In the genomic region with DNA sequence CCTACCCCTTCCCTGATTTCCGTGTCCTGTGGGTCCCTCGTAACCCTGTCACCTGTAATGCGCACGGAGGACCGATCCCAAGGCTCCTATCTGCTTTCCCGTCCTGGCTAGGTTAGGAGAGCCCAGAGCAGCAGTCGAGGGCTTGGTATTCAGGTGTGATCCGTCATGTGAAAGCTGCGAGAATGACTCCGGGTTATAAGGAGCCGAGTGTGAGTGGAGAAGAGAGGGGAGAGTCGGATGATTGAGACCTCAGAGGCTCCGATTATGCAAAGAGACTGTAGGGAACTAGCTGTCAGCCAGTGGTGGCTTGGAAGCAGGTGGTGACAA, we compare ENCODE assay signal across 8 mouse cellular contexts. TPM values are rescaled to one million over a fixed set of nuclear protein-coding genes. Genes with fewer than 3 reads are reported as not detected.
DNase-seq lines count a peak whose midpoint lies in the region; ATAC-seq and TF ChIP-seq lines count a peak whose summit lies in the region.

No protein-coding gene starts in this region.

- no peak for TF ChIP-seq EP300 in lung, postnatal 0 days (IDR thresholded peaks at IDR 0.05)

- WGBS in lung, postnatal 0 days: under 1% methylated on average over 13 of the region's 13 CpGs
- WGBS in limb, embryonic 14.5 days: under 1% methylated on average over 13 of the region's 13 CpGs
- WGBS in stomach, embryonic 14.5 days: under 1% methylated on average over 13 of the region's 13 CpGs

- H3K9me3 ChIP-seq in lung, postnatal 0 days (ENCODE audit: low read length): no peaks in the 10 kb centered on the region
- no peaks in the 10 kb centered on the region for H3K9me3 ChIP-seq in erythroblast, embryonic 14.5 days (ENCODE audit: control insufficient read depth, low read length)
- no peaks in the 10 kb centered on the region for H3K9me3 ChIP-seq in limb, embryonic 14.5 days (ENCODE audit: control insufficient read depth, low read length)
- no peaks in the 10 kb centered on the region for H3K9me3 ChIP-seq in stomach, embryonic 14.5 days (ENCODE audit: control insufficient read depth, low read depth, low read length)

- no peak for TF ChIP-seq POLR2A in limb, embryonic 14.5 days (IDR thresholded peaks at IDR 0.05; ENCODE audit: borderline replicate concordance, extremely low read depth, insufficient read depth, insufficient read length)

- H3K36me3 ChIP-seq in lung, postnatal 0 days (ENCODE audit: insufficient read depth, low read length): no peaks in the 10 kb centered on the region
- peaks cover 39% of the 10 kb centered on the region for H3K36me3 ChIP-seq in erythroblast, embryonic 14.5 days (ENCODE audit: control insufficient read depth)
- peaks cover 29% of the 10 kb centered on the region for H3K36me3 ChIP-seq in limb, embryonic 14.5 days (ENCODE audit: control insufficient read depth, insufficient read depth, low read length)
- H3K36me3 ChIP-seq in stomach, embryonic 14.5 days (ENCODE audit: control insufficient read depth, insufficient read depth, low read length): peaks cover 12% of the 10 kb centered on the region; the same call in 1 of the 2 replicates

- H3K9ac ChIP-seq in lung, postnatal 0 days (replicated peaks; ENCODE audit: low read depth): peak overlapping the region; percentile 97
- peak overlapping the region; percentile 84 for H3K9ac ChIP-seq in limb, embryonic 14.5 days (ENCODE audit: low read depth, low read length, severe bottlenecking)
- peak overlapping the region; percentile 75 for H3K9ac ChIP-seq in stomach, embryonic 14.5 days (replicated peaks; ENCODE audit: low read depth, low read length)

- H3K27ac ChIP-seq in lung, postnatal 0 days (ENCODE audit: low read length): peak overlapping the region; percentile 91
- H3K27ac ChIP-seq in limb, embryonic 14.5 days (replicated peaks; ENCODE audit: low read depth, low read length): peak overlapping the region; percentile 72
- peak overlapping the region; percentile 72; the same call in 1 of the 2 replicates for H3K27ac ChIP-seq in stomach, embryonic 14.5 days (ENCODE audit: low read length)

- H3K4me2 ChIP-seq in lung, postnatal 0 days (replicated peaks; ENCODE audit: low read depth, low read length): peak overlapping the region; percentile 81
- peak overlapping the region; percentile 81 for H3K4me2 ChIP-seq in limb, embryonic 14.5 days (replicated peaks; ENCODE audit: low read depth, low read length, severe bottlenecking)
- peak overlapping the region; percentile 59 for H3K4me2 ChIP-seq in stomach, embryonic 14.5 days (replicated peaks; ENCODE audit: low read depth, low read length)

- peaks cover 5% of the 10 kb centered on the region; the same call in 1 of the 2 replicates for H3K4me1 ChIP-seq in lung, postnatal 0 days (ENCODE audit: insufficient read depth, low read depth, low read length)
- H3K4me1 ChIP-seq in erythroblast, embryonic 14.5 days (ENCODE audit: control insufficient read depth): peaks cover 20% of the 10 kb centered on the region
- 0 out of 2 replicates have a peak, but pooled peaks cover 3% of the 10 kb centered on the region for H3K4me1 ChIP-seq in limb, embryonic 14.5 days (ENCODE audit: control insufficient read depth, insufficient read depth, low read length)
- H3K4me1 ChIP-seq in stomach, embryonic 14.5 days (ENCODE audit: control insufficient read depth, insufficient read depth, low read length): no peaks in the 10 kb centered on the region

- peak overlapping the region; percentile 85 for H3K4me3 ChIP-seq in lung, postnatal 0 days (ENCODE audit: low read depth, low read length)
- peak overlapping the region; percentile 79 for H3K4me3 ChIP-seq in erythroblast, embryonic 14.5 days (replicated peaks)
- peak overlapping the region; percentile 94 for H3K4me3 ChIP-seq in limb, embryonic 14.5 days (replicated peaks; ENCODE audit: low read length)
- H3K4me3 ChIP-seq in stomach, embryonic 14.5 days (ENCODE audit: low read depth, low read length): peak overlapping the region; percentile 79

- TF ChIP-seq CTCF in lung, postnatal 0 days (IDR thresholded peaks at IDR 0.05): no peak

- H3K27me3 ChIP-seq in lung, postnatal 0 days (replicated peaks; ENCODE audit: insufficient read depth, low read length): no peaks in the 10 kb centered on the region
- no peaks in the 10 kb centered on the region for H3K27me3 ChIP-seq in erythroblast, embryonic 14.5 days (ENCODE audit: control insufficient read depth)
- H3K27me3 ChIP-seq in limb, embryonic 14.5 days (ENCODE audit: control insufficient read depth, insufficient read depth, low read length): no peaks in the 10 kb centered on the region
- H3K27me3 ChIP-seq in stomach, embryonic 14.5 days (ENCODE audit: control insufficient read depth, insufficient read depth, low read length): no peaks in the 10 kb centered on the region

- no peak for DNase-seq in lung, postnatal 0 days (ENCODE audit: low spot score)
- DNase-seq in lung, postnatal 14 days: no peak
- no peak for DNase-seq in limb, embryonic 14.5 days (ENCODE audit: low spot score)
- no peak for DNase-seq in thymus, postnatal 0 days (ENCODE audit: low spot score)
- DNase-seq in ovary, adult 18-20 months (ENCODE audit: low spot score): no peak
- DNase-seq in urinary bladder, postnatal 14 days (ENCODE audit: low spot score): no peak

- ATAC-seq in lung, postnatal 0 days: peak; percentile 24
- ATAC-seq in limb, embryonic 14.5 days (ENCODE audit: low FRiP score, low read depth): peak; percentile 23
- no peak for ATAC-seq in stomach, embryonic 14.5 days (ENCODE audit: insufficient number of reproducible peaks, insufficient read depth, low FRiP score, low read depth)

RNA-seq across cellular contexts. Expression of a gene that starts 0.3 kb away (rescaled TPM):
- 176 and 180 TPM in 2 replicates for polyA plus RNA-seq in lung, postnatal 0 days (2015; fragmentation: Nextera tagmentation; extraction: Ambion mirVana)
- 0.42 and 0.47 TPM in 2 replicates for polyA plus RNA-seq in erythroblast, embryonic 14.5 days (2012)
- polyA plus RNA-seq in limb, embryonic 14.5 days (2012; rRNA removed): 44.5 and 53.7 TPM in 2 replicates
- polyA plus RNA-seq in limb, embryonic 14.5 days (2014; fragmentation: Nextera tagmentation; extraction: Ambion mirVana): 228 and 243 TPM in 2 replicates
- polyA plus RNA-seq in stomach, embryonic 14.5 days (2014; fragmentation: Nextera tagmentation; extraction: Ambion mirVana): 259 and 261 TPM in 2 replicates
- 390 and 393 TPM in 2 replicates for polyA plus RNA-seq in thymus, postnatal 0 days (2015; fragmentation: Nextera tagmentation; extraction: Ambion mirVana)

RNA-seq across cellular contexts. Expression of a gene that starts 17.4 kb away (rescaled TPM):
- 82.5 and 102 TPM in 2 replicates for polyA plus RNA-seq in lung, postnatal 0 days (2015; fragmentation: Nextera tagmentation; extraction: Ambion mirVana)
- 6.6 and 6.7 TPM in 2 replicates for polyA plus RNA-seq in erythroblast, embryonic 14.5 days (2012)
- polyA plus RNA-seq in limb, embryonic 14.5 days (2012; rRNA removed): 34.7 and 60.5 TPM in 2 replicates
- 194 and 200 TPM in 2 replicates for polyA plus RNA-seq in limb, embryonic 14.5 days (2014; fragmentation: Nextera tagmentation; extraction: Ambion mirVana)
- 202 and 226 TPM in 2 replicates for polyA plus RNA-seq in stomach, embryonic 14.5 days (2014; fragmentation: Nextera tagmentation; extraction: Ambion mirVana)
- polyA plus RNA-seq in thymus, postnatal 0 days (2015; fragmentation: Nextera tagmentation; extraction: Ambion mirVana): 209 and 247 TPM in 2 replicates

RNA-seq across cellular contexts. Expression of a gene that starts 41.9 kb away (rescaled TPM):
- polyA plus RNA-seq in lung, postnatal 0 days (2015; fragmentation: Nextera tagmentation; extraction: Ambion mirVana): 1.6 and 2.1 TPM in 2 replicates
- polyA plus RNA-seq in erythroblast, embryonic 14.5 days (2012): not detected in 2 replicates
- polyA plus RNA-seq in limb, embryonic 14.5 days (2012; rRNA removed): 5.1 and 5.4 TPM in 2 replicates
- polyA plus RNA-seq in limb, embryonic 14.5 days (2014; fragmentation: Nextera tagmentation; extraction: Ambion mirVana): 4.2 and 5.4 TPM in 2 replicates
- polyA plus RNA-seq in stomach, embryonic 14.5 days (2014; fragmentation: Nextera tagmentation; extraction: Ambion mirVana): 18.3 and 20.2 TPM in 2 replicates
- 0.05 TPM in 2 replicates for polyA plus RNA-seq in thymus, postnatal 0 days (2015; fragmentation: Nextera tagmentation; extraction: Ambion mirVana)

Comparison
In these comparisons a context has a peak if more than half of its experiments do, and no peak if none do; other contexts are left out.
1. RNA of a gene that starts 0.3 kb away (polyA plus RNA-seq): 390 to 393 TPM in thymus, postnatal 0 days, 259 to 261 TPM in stomach, embryonic 14.5 days, 44.5 to 243 TPM in limb, embryonic 14.5 days and 176 to 180 TPM in lung, postnatal 0 days; 0.42 to 0.47 TPM in erythroblast, embryonic 14.5 days; every median in the first group is over 10 times any median in the second.
2. Peak in every context shown above with its lines, with median percentiles within 50 percentile points of each other: H3K27ac ChIP-seq, H3K4me2 ChIP-seq, H3K4me3 ChIP-seq and H3K9ac ChIP-seq.